Mouse (Mus musculus): ENCODE data around the gene Git1. TPM values are rescaled to one million over a fixed set of nuclear protein-coding genes. Genes with fewer than 3 reads are reported as not detected.
"Not testable (repeated sequence)": the region's sequence is repeated elsewhere in the genome, so short reads cannot be mapped to it uniquely, and the experiment has no call there.

Git1 gene
- polyA plus RNA-seq, 1 experiment, result 110 TPM

- no peak for DNase-seq
- Histone ChIP-seq H3K27me3 (ENCODE audit: control insufficient read depth, insufficient read depth, low read length) (no peaks in the 10 kb centered on the region), H3K4me1 (ENCODE audit: control insufficient read depth, insufficient read depth, low read length) (no peaks in the 10 kb centered on the region), H3K27ac (ENCODE audit: insufficient read depth, low read length) (no peak overlapping the region), H3K4me3 (replicated peaks; ENCODE audit: insufficient read depth, low read depth, low read length) (no peak overlapping the region)
- 74% methylated on average over 27 of the region's 27 CpGs for WGBS
- TF ChIP-seq CTCF (IDR thresholded peaks at IDR 0.05; ENCODE audit: borderline replicate concordance, insufficient read depth, low read depth, low read length) (no peak), POLR2A (IDR thresholded peaks at IDR 0.05; ENCODE audit: borderline replicate concordance, insufficient read depth, low read length) (no peak)
Measured at GRCm38 (mm10) chr11:77518051-77518798, 24.9 kb downstream of the Git1 start.

DNA sequence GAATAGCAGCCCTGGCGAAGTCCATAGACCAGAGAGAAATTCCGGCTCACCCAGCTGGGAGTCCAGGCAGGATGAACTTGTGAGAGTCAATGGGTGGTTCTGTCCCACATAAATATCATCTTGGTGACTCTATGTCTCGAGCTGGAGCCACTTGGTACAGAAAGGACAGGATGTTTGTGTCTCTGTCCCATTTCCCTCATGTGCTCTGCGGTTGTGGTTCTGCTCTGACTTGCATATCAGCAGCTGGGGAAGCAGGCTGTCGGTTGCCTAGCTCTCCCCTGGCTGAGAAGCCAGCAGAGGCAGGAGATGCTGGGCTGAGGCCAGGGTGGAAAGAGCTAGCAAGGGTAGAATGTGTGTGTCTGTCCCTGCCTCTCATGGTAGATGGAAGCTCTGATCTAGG lies 25.7 kb downstream of the Git1 start, which contains the start of gene Gm10392:
Gene Gm10392, minus strand, starts transcription at position 156 of the 400 bp plus-strand sequence.
- H3K4me1 ChIP-seq (ENCODE audit: control insufficient read depth, insufficient read depth, low read length), result no peaks in the 10 kb centered on the region
- H3K4me3 ChIP-seq (replicated peaks; ENCODE audit: insufficient read depth, low read depth, low read length), result no peak within 1 kb of the TSS
- TF ChIP-seq CTCF (IDR thresholded peaks at IDR 0.05; ENCODE audit: borderline replicate concordance, insufficient read depth, low read depth, low read length) (no peak), POLR2A (IDR thresholded peaks at IDR 0.05; ENCODE audit: borderline replicate concordance, insufficient read depth, low read length) (no peak)
- no peaks in the 10 kb centered on the region for H3K27me3 ChIP-seq (ENCODE audit: control insufficient read depth, insufficient read depth, low read length)
- no peak within 1 kb of the TSS for H3K27ac ChIP-seq (ENCODE audit: insufficient read depth, low read length)
- DNase-seq, result no peak
- 64% methylated on average over 5 of the region's 5 CpGs for WGBS

- WGBS, result 50% methylated on average over 5 of the region's 5 CpGs
- Histone ChIP-seq H3K27ac (ENCODE audit: insufficient read depth, low read length) (no peak overlapping the region), H3K4me3 (replicated peaks; ENCODE audit: insufficient read depth, low read depth, low read length) (no peak overlapping the region), H3K4me1 (ENCODE audit: control insufficient read depth, insufficient read depth, low read length) (no peaks in the 10 kb centered on the region), H3K27me3 (ENCODE audit: control insufficient read depth, insufficient read depth, low read length) (no peaks in the 10 kb centered on the region)
- TF ChIP-seq POLR2A (IDR thresholded peaks at IDR 0.05; ENCODE audit: borderline replicate concordance, insufficient read depth, low read length) (no peak), CTCF (IDR thresholded peaks at IDR 0.05; ENCODE audit: borderline replicate concordance, insufficient read depth, low read depth, low read length) (no peak)
- DNase-seq, result no peak
Measured at GRCm38 (mm10) chr11:77520601-77521529, 27.5 kb downstream of the Git1 start.

GRCm38 (mm10) chr11:77525804-77526486 lies 32.6 kb downstream of the Git1 start:
- no peaks in the 10 kb centered on the region for H3K27me3 ChIP-seq (ENCODE audit: control insufficient read depth, insufficient read depth, low read length)
- H3K27ac ChIP-seq (ENCODE audit: insufficient read depth, low read length), result no peak overlapping the region
- H3K4me1 ChIP-seq (ENCODE audit: control insufficient read depth, insufficient read depth, low read length), result no peaks in the 10 kb centered on the region
- WGBS, result 80% methylated on average over 3 of the region's 3 CpGs
- no peak overlapping the region for H3K4me3 ChIP-seq (replicated peaks; ENCODE audit: insufficient read depth, low read depth, low read length)
- no peak for DNase-seq
- TF ChIP-seq CTCF (IDR thresholded peaks at IDR 0.05; ENCODE audit: borderline replicate concordance, insufficient read depth, low read depth, low read length) (0 out of 2 replicates have a peak, but pooled peaks have one; percentile 6), POLR2A (IDR thresholded peaks at IDR 0.05; ENCODE audit: borderline replicate concordance, insufficient read depth, low read length) (no peak)

- H3K27ac ChIP-seq (ENCODE audit: insufficient read depth, low read length); H3K4me1 ChIP-seq (ENCODE audit: control insufficient read depth, insufficient read depth, low read length); H3K27me3 ChIP-seq (ENCODE audit: control insufficient read depth, insufficient read depth, low read length); H3K4me3 ChIP-seq (replicated peaks; ENCODE audit: insufficient read depth, low read depth, low read length); DNase-seq: not testable (repeated sequence)
- WGBS, result 81% methylated on average over 3 of the region's 3 CpGs
Measured at GRCm38 (mm10) chr11:77528420-77528819, 35.1 kb downstream of the Git1 start.

GRCm38 (mm10) chr11:77529644-77530043 lies 36.3 kb downstream of the Git1 start:
- 88% methylated on average over 3 of the region's 3 CpGs for WGBS
- Histone ChIP-seq H3K27ac (ENCODE audit: insufficient read depth, low read length) (no peak overlapping the region), H3K4me1 (ENCODE audit: control insufficient read depth, insufficient read depth, low read length) (no peaks in the 10 kb centered on the region), H3K4me3 (replicated peaks; ENCODE audit: insufficient read depth, low read depth, low read length) (no peak overlapping the region), H3K27me3 (ENCODE audit: control insufficient read depth, insufficient read depth, low read length) (no peaks in the 10 kb centered on the region)
- DNase-seq, result no peak
- no peak for TF ChIP-seq POLR2A (IDR thresholded peaks at IDR 0.05; ENCODE audit: borderline replicate concordance, insufficient read depth, low read length)

- Histone ChIP-seq H3K4me1 (ENCODE audit: control insufficient read depth, insufficient read depth, low read length) (no peaks in the 10 kb centered on the region), H3K4me3 (replicated peaks; ENCODE audit: insufficient read depth, low read depth, low read length) (no peak overlapping the region), H3K27ac (ENCODE audit: insufficient read depth, low read length) (no peak overlapping the region), H3K27me3 (ENCODE audit: control insufficient read depth, insufficient read depth, low read length) (no peaks in the 10 kb centered on the region)
- WGBS, result 96% methylated on average over 2 of the region's 2 CpGs
- no peak for DNase-seq
- no peak for TF ChIP-seq CTCF (IDR thresholded peaks at IDR 0.05; ENCODE audit: borderline replicate concordance, insufficient read depth, low read depth, low read length)
- TF ChIP-seq POLR2A (IDR thresholded peaks at IDR 0.05; ENCODE audit: borderline replicate concordance, insufficient read depth, low read length), result no peak
Measured at GRCm38 (mm10) chr11:77530862-77531261, 37.5 kb downstream of the Git1 start.

All from cerebellum, adult 2 months (tissue).